Mouse (Mus musculus): Measurements from ENCODE around the gene Svs5. TPM values are rescaled to one million over a fixed set of nuclear protein-coding genes. Genes with fewer than 3 reads are reported as not detected.

Gene Svs5
- polyA plus RNA-seq, 2 experiments = not detected

DNA sequence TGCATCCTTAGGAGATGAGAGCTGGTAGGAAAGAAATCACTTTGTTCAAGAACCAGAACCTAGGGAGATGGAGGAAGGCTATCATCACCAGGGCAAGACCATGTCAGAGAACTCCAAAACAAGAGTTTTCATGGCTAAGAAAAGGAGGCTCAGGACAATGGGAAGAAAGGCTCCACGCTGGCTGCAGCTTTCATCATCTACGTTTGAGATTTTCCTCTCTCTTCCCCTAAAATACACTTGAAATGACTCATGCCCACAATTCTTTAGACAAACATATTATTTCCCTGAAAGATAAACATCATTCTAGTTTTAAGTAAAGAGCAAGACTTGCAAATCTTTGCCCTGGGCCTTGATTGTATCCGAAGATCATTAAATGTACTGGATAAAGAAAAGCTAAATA lies 38.8 kb downstream of the Svs5 start:
- TF ChIP-seq POLR2A (IDR thresholded peaks at IDR 0.05; ENCODE audit: borderline replicate concordance, extremely low read depth, insufficient read depth, insufficient read length) = no peak
- no peak overlapping the region for H3K27ac ChIP-seq (replicated peaks; ENCODE audit: low read depth, low read length)
- no peak for DNase-seq (ENCODE audit: low spot score)
- H3K27me3 ChIP-seq (ENCODE audit: control insufficient read depth, insufficient read depth, low read length) = no peaks in the 10 kb centered on the region
- H3K4me2 ChIP-seq (replicated peaks; ENCODE audit: low read depth, low read length, severe bottlenecking) = no peak overlapping the region
- H3K4me3 ChIP-seq (replicated peaks; ENCODE audit: low read length) = no peak overlapping the region
- no peaks in the 10 kb centered on the region for H3K9me3 ChIP-seq (ENCODE audit: control insufficient read depth, low read length)
- no peak for ATAC-seq (ENCODE audit: low FRiP score, low read depth)
- WGBS = 87% methylated on average over 3 of the region's 3 CpGs
- H3K9ac ChIP-seq (ENCODE audit: low read depth, low read length, severe bottlenecking) = no peak overlapping the region
- H3K36me3 ChIP-seq (ENCODE audit: control insufficient read depth, insufficient read depth, low read length) = no peaks in the 10 kb centered on the region
- no peaks in the 10 kb centered on the region for H3K4me1 ChIP-seq (ENCODE audit: control insufficient read depth, insufficient read depth, low read length)

GRCm38 (mm10) chr2:164372408-164373053 lies 40.0 kb downstream of the Svs5 start:
- Histone ChIP-seq H3K4me2 (replicated peaks; ENCODE audit: low read depth, low read length, severe bottlenecking) (no peak overlapping the region), H3K27me3 (ENCODE audit: control insufficient read depth, insufficient read depth, low read length) (no peaks in the 10 kb centered on the region), H3K9ac (ENCODE audit: low read depth, low read length, severe bottlenecking) (no peak overlapping the region), H3K9me3 (ENCODE audit: control insufficient read depth, low read length) (no peaks in the 10 kb centered on the region), H3K4me3 (replicated peaks; ENCODE audit: low read length) (no peak overlapping the region), H3K36me3 (ENCODE audit: control insufficient read depth, insufficient read depth, low read length) (no peaks in the 10 kb centered on the region), H3K27ac (replicated peaks; ENCODE audit: low read depth, low read length) (no peak overlapping the region), H3K4me1 (ENCODE audit: control insufficient read depth, insufficient read depth, low read length) (no peaks in the 10 kb centered on the region)
- ATAC-seq (ENCODE audit: low FRiP score, low read depth) (no peak), DNase-seq (ENCODE audit: low spot score) (no peak)
- WGBS = 30% methylated on average over 3 of the region's 3 CpGs
- TF ChIP-seq POLR2A (IDR thresholded peaks at IDR 0.05; ENCODE audit: borderline replicate concordance, extremely low read depth, insufficient read depth, insufficient read length) = no peak

- H3K4me3 ChIP-seq (replicated peaks; ENCODE audit: low read length) = no peak overlapping the region
- H3K27ac ChIP-seq (replicated peaks; ENCODE audit: low read depth, low read length) = no peak overlapping the region
- H3K9me3 ChIP-seq (ENCODE audit: control insufficient read depth, low read length) = no peaks in the 10 kb centered on the region
- no peak for TF ChIP-seq POLR2A (IDR thresholded peaks at IDR 0.05; ENCODE audit: borderline replicate concordance, extremely low read depth, insufficient read depth, insufficient read length)
- no peaks in the 10 kb centered on the region for H3K27me3 ChIP-seq (ENCODE audit: control insufficient read depth, insufficient read depth, low read length)
- H3K36me3 ChIP-seq (ENCODE audit: control insufficient read depth, insufficient read depth, low read length) = no peaks in the 10 kb centered on the region
- DNase-seq (ENCODE audit: low spot score) (no peak), ATAC-seq (ENCODE audit: low FRiP score, low read depth) (no peak)
- H3K4me2 ChIP-seq (replicated peaks; ENCODE audit: low read depth, low read length, severe bottlenecking) = no peak overlapping the region
- 30% methylated on average over 4 of the region's 4 CpGs for WGBS
- H3K9ac ChIP-seq (ENCODE audit: low read depth, low read length, severe bottlenecking) = no peak overlapping the region
- H3K4me1 ChIP-seq (ENCODE audit: control insufficient read depth, insufficient read depth, low read length) = no peaks in the 10 kb centered on the region
These were observed 40.6 kb downstream of the Svs5 start for GRCm38 (mm10) chr2:164373187-164373586.

GRCm38 (mm10) chr2:164377478-164378426 lies 45.2 kb downstream of the Svs5 start:
- DNase-seq (ENCODE audit: low spot score) (no peak), ATAC-seq (ENCODE audit: low FRiP score, low read depth) (no peak)
- Histone ChIP-seq H3K4me2 (replicated peaks; ENCODE audit: low read depth, low read length, severe bottlenecking) (no peak overlapping the region), H3K9me3 (ENCODE audit: control insufficient read depth, low read length) (no peaks in the 10 kb centered on the region), H3K4me1 (ENCODE audit: control insufficient read depth, insufficient read depth, low read length) (no peaks in the 10 kb centered on the region), H3K9ac (ENCODE audit: low read depth, low read length, severe bottlenecking) (no peak overlapping the region), H3K27ac (replicated peaks; ENCODE audit: low read depth, low read length) (no peak overlapping the region), H3K27me3 (ENCODE audit: control insufficient read depth, insufficient read depth, low read length) (no peaks in the 10 kb centered on the region), H3K4me3 (replicated peaks; ENCODE audit: low read length) (no peak overlapping the region), H3K36me3 (ENCODE audit: control insufficient read depth, insufficient read depth, low read length) (no peaks in the 10 kb centered on the region)
- WGBS = 77% methylated on average over 15 of the region's 15 CpGs
- no peak for TF ChIP-seq POLR2A (IDR thresholded peaks at IDR 0.05; ENCODE audit: borderline replicate concordance, extremely low read depth, insufficient read depth, insufficient read length)

- WGBS = 84% methylated on average over 8 of the region's 8 CpGs
- no peak overlapping the region for H3K9ac ChIP-seq (ENCODE audit: low read depth, low read length, severe bottlenecking)
- H3K4me3 ChIP-seq (replicated peaks; ENCODE audit: low read length) = no peak overlapping the region
- ATAC-seq (ENCODE audit: low FRiP score, low read depth) = no peak
- H3K36me3 ChIP-seq (ENCODE audit: control insufficient read depth, insufficient read depth, low read length) = no peaks in the 10 kb centered on the region
- DNase-seq (ENCODE audit: low spot score) = no peak
- H3K27ac ChIP-seq (replicated peaks; ENCODE audit: low read depth, low read length) = no peak overlapping the region
- no peak for TF ChIP-seq POLR2A (IDR thresholded peaks at IDR 0.05; ENCODE audit: borderline replicate concordance, extremely low read depth, insufficient read depth, insufficient read length)
- H3K4me1 ChIP-seq (ENCODE audit: control insufficient read depth, insufficient read depth, low read length) = peaks cover 12% of the 10 kb centered on the region
- no peak overlapping the region for H3K4me2 ChIP-seq (replicated peaks; ENCODE audit: low read depth, low read length, severe bottlenecking)
- H3K27me3 ChIP-seq (ENCODE audit: control insufficient read depth, insufficient read depth, low read length) = no peaks in the 10 kb centered on the region
- H3K9me3 ChIP-seq (ENCODE audit: control insufficient read depth, low read length) = no peaks in the 10 kb centered on the region
These were observed 49.2 kb downstream of the Svs5 start for GRCm38 (mm10) chr2:164381726-164382125.
